Mouse (Mus musculus) heart, postnatal 0 days (tissue): Measurements from ENCODE around the gene Arg1. TPM values are rescaled to one million over a fixed set of nuclear protein-coding genes. Genes with fewer than 3 reads are reported as not detected.

Experiments
- ATAC-seq: fragments of 200-750 bp; cut with Nextera tagmentation; 2 replicates; pipeline ENCODE4 v1.8.0; 2017; ENCODE audit warnings: low read depth, moderate number of reproducible peaks, moderate library complexity; ENCODE audit not compliant: insufficient read depth
- DNase-seq: peaks from one replicate; pipeline ENCODE4 v3.0.0-alpha.2; 2016; ENCODE audit warnings: low spot score
- H3K27ac ChIP-seq: fragments of 300-500 bp; sonication (generic); 2 replicates; pipeline ENCODE4 v1.5.1; 2014; ENCODE audit warnings: low read depth, mild to moderate bottlenecking
- H3K27me3 ChIP-seq: fragments of 300-500 bp; sonication (generic); 2 replicates; pipeline ENCODE4 v1.6.1; 2014; ENCODE audit warnings: low read length, mixed read lengths; ENCODE audit not compliant: control insufficient read depth, insufficient read depth
- H3K36me3 ChIP-seq: fragments of 300-500 bp; sonication (generic); replicated peaks from 2 replicates; pipeline ENCODE4 v1.6.1; 2014; ENCODE audit warnings: low read length, mixed read lengths; ENCODE audit not compliant: control insufficient read depth, insufficient read depth
- H3K4me1 ChIP-seq: fragments of 300-500 bp; sonication (generic); 2 replicates; pipeline ENCODE4 v1.6.1; 2014; ENCODE audit warnings: antibody characterized with exemption; ENCODE audit not compliant: control insufficient read depth, insufficient read depth
- H3K4me2 ChIP-seq: fragments of 300-500 bp; sonication (generic); 2 replicates; pipeline ENCODE4 v1.6.1; 2014; ENCODE audit warnings: low read depth, mild to moderate bottlenecking, low read length, moderate library complexity
- H3K4me3 ChIP-seq: fragments of 300-500 bp; sonication (generic); 2 replicates; pipeline ENCODE4 v1.5.1; 2014; ENCODE audit warnings: low read depth, low read length
- H3K9ac ChIP-seq: fragments of 300-500 bp; sonication (generic); replicated peaks from 2 replicates; pipeline ENCODE4 v1.6.1; 2014; ENCODE audit warnings: low read depth, low read length, mixed read lengths
- H3K9me3 ChIP-seq: fragments of 300-500 bp; sonication (generic); replicated peaks from 2 replicates; pipeline ENCODE4 v1.6.1; 2016; ENCODE audit warnings: low read length; ENCODE audit not compliant: control insufficient read depth
- CTCF ChIP-seq: IDR thresholded peaks from 2 replicates; pipeline ENCODE4 v1.5.1; 2016; ENCODE audit warnings: antibody characterized with exemption, control low read depth, low read depth
- EP300 ChIP-seq: IDR thresholded peaks from 2 replicates; pipeline ENCODE4 v1.6.1; 2016; ENCODE audit warnings: antibody characterized with exemption, low read depth
- WGBS: fragments of 180-500 bp; shearing (Covaris S2); extraction: QIAGEN DNeasy Blood & Tissue Kit; methylation state at CpG from one replicate; pipeline ENCODE4 v1.1.7; 2014; 5-methylcytosine and 5-hydroxymethylcytosine counted together
- polyA plus RNA-seq: library from polyadenylated mRNA; unstranded; fragments of >200 nt; fragmentation: Nextera tagmentation; extraction: Ambion mirVana; gene quantifications from 2 replicates; pipeline ENCODE4 v1.2.1, GENCODE M21; 2015
- total RNA-seq: library from RNA; depleted of rRNA; stranded (reverse); fragments of >200 nt; gene quantifications from 2 replicates; pipeline ENCODE4 v1.2.3, GENCODE M21; 2014; ENCODE audit warnings: low replicate concordance

Gene Arg1
- total and polyA plus RNA-seq, 2 experiments from 2014 or later = 0.23 to 1.1 TPM

DNA sequence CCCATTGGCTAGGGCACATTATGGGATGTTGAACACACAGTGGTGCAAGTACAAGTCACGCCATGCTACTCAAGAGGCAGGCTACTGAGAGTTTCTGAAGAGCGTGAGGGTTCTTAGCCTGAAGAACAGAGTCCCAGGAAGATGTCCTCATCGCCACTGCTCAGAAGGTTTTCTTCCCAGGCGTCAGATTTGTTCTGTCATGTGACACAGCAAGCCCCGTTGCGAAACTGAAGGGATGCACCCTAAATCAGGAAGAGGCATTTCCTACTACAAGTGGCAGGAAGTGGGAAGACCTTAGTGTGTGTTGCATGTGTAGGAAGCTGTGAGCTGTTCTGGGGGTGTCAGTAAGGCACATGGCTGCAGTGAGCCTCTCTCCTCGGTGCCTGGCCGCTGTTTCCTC lies 16.1 kb downstream of the Arg1 start:
- Histone ChIP-seq H3K4me2 (no peak overlapping the region), H3K9ac (no peak overlapping the region), H3K27ac (no peak overlapping the region), H3K36me3 (peaks cover 90% of the 10 kb centered on the region), H3K9me3 (no peaks in the 10 kb centered on the region), H3K4me1 (no peaks in the 10 kb centered on the region), H3K4me3 (no peak overlapping the region), H3K27me3 (no peaks in the 10 kb centered on the region)
- WGBS = 81% methylated on average over 8 of the region's 8 CpGs
- no peak for TF ChIP-seq CTCF
- TF ChIP-seq EP300 = no peak
- ATAC-seq (no peak), DNase-seq (no peak)

DNA sequence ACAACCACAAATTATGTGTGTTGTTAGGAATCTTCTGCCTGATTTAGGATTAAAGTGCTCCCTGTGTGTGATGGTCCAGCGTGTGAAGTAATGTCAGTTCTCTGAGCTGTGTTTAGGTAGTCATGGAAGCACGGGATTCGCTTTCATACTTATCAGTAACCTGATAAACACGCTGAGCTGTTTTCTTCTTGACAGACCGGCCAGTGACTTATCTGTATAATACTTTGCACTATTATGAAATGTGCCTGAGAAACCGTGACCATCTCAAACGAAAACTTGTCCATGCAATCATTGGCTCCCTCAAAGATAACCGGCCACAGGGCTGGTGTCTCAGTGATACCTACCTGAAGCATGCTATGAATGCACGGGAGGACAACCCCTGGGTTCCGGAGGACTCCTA lies 21.7 kb downstream of the Arg1 start:
- Histone ChIP-seq H3K9ac (no peak overlapping the region), H3K27ac (no peak overlapping the region), H3K27me3 (no peaks in the 10 kb centered on the region), H3K4me1 (no peaks in the 10 kb centered on the region), H3K4me3 (no peak overlapping the region), H3K4me2 (no peak overlapping the region), H3K9me3 (no peaks in the 10 kb centered on the region), H3K36me3 (peaks cover 98% of the 10 kb centered on the region)
- TF ChIP-seq EP300 = no peak
- TF ChIP-seq CTCF = no peak
- DNase-seq (no peak), ATAC-seq (no peak)
- 66% methylated on average over 10 of the region's 10 CpGs for WGBS

DNA sequence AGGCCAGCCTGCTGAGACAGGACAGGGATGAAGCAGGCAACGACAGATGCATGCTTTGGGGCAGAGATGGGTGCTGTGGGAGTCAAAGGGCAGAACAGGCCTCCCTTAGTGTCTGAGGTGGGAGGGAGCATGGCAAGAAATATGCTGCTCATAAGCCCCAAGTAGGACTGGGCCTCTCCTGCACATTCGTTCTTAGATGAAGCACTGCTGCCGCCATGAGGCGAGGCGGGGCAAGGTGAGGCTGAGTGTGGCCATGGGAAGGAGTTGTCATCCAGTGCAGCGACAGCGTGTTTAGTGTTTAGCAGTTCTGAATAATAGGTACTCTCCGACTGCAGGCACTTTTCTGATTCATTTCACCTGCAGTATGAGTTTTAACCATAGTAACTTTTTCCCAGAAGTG lies 31.4 kb downstream of the Arg1 start:
- Histone ChIP-seq H3K4me1 (no peaks in the 10 kb centered on the region; the same call in 1 of the 2 replicates), H3K4me2 (no peak overlapping the region), H3K9ac (no peak overlapping the region), H3K27ac (no peak overlapping the region), H3K27me3 (no peaks in the 10 kb centered on the region), H3K36me3 (peaks cover 89% of the 10 kb centered on the region), H3K4me3 (no peak overlapping the region), H3K9me3 (no peaks in the 10 kb centered on the region)
- DNase-seq (no peak), ATAC-seq (no peak)
- TF ChIP-seq EP300 (no peak), CTCF (peak; percentile 21; the same call in 1 of the 2 replicates)
- 86% methylated on average over 8 of the region's 8 CpGs for WGBS

DNA sequence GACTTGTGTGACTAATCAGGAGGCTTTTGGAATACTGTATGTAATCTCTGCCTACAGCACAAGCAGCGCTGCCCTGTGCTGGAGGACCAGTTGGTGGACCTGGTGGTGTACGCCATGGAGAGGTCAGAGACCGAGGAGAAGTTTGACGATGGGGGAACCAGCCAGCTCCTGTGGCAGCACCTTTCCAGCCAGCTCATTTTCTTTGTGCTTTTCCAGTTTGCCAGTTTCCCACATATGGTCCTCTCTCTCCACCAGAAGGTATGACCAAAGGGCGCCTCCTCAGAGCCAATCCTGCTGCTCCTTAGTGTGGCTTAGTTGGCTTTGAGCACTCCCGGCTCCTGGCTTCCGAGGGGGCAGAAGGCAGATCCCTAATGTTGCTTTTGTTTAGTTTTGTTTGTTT lies 38.9 kb downstream of the Arg1 start:
- Histone ChIP-seq H3K36me3 (peaks cover 88% of the 10 kb centered on the region), H3K9me3 (no peaks in the 10 kb centered on the region), H3K27ac (no peak overlapping the region), H3K9ac (no peak overlapping the region), H3K27me3 (no peaks in the 10 kb centered on the region), H3K4me2 (no peak overlapping the region), H3K4me1 (no peaks in the 10 kb centered on the region; the same call in 1 of the 2 replicates), H3K4me3 (no peak overlapping the region)
- WGBS = 95% methylated on average over 7 of the region's 7 CpGs
- ATAC-seq (no peak), DNase-seq (no peak)
- no peak for TF ChIP-seq CTCF
- TF ChIP-seq EP300 = no peak

DNA sequence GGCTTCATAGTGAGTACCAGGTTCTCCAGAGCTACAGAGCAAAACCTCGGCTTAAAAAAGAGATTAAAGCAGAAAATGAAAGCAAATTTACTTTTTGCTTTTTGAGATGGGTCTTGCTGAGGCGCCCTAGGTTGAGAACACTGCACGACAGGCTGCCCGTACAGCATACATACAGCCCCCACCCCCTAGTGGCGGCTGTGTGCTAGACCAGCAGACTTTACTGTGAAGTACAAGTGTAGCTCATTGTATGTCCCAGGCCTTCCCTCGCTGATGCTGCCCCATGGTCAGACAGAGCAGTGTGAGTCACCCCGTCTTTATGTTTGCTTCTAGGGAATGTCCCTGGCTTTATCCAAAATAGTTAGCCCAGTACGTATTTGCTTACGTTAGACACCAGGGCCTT lies 41.3 kb downstream of the Arg1 start:
- DNase-seq = no peak

DNA sequence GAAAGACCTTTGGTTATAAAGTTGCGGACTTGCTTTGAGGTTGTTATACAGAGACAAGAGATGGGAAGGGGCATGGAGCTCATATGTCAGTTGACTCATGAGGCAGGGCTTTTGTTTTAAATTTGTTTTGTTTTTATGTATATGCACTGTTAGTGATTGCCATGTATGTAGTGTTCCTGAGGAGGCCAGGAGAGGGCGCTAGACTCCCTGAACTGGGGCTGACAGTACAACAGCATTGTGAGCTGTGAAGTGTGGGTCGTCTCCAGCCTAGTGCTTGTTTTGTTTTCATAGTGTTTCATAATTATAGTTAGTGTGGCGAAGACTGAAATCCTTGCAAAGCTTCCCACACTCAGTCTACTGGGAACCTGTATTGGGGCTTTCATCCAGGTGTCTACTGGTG lies 53.7 kb downstream of the Arg1 start:
- ATAC-seq = no peak
- Histone ChIP-seq H3K36me3 (peaks cover 62% of the 10 kb centered on the region), H3K4me3 (no peak overlapping the region), H3K27me3 (no peaks in the 10 kb centered on the region), H3K9ac (no peak overlapping the region), H3K9me3 (no peaks in the 10 kb centered on the region), H3K4me1 (no peaks in the 10 kb centered on the region), H3K4me2 (no peak overlapping the region), H3K27ac (no peak overlapping the region)
- no peak for DNase-seq
- WGBS = 73% methylated on average over 4 of the region's 4 CpGs
- no peak for TF ChIP-seq CTCF
- TF ChIP-seq EP300 = no peak

More for the DNA sequence above, 41.3 kb downstream of the Arg1 start:
- H3K27me3 ChIP-seq = no peaks in the 10 kb centered on the region
- H3K4me2 ChIP-seq = no peak overlapping the region
- peak; percentile 35 for TF ChIP-seq CTCF
- no peak for TF ChIP-seq EP300
- no peak overlapping the region for H3K9ac ChIP-seq
- H3K4me1 ChIP-seq = no peaks in the 10 kb centered on the region
- WGBS = 79% methylated on average over 9 of the region's 9 CpGs
- no peak for ATAC-seq
- no peaks in the 10 kb centered on the region for H3K9me3 ChIP-seq
- no peak overlapping the region for H3K4me3 ChIP-seq
- peaks cover 94% of the 10 kb centered on the region for H3K36me3 ChIP-seq
- H3K27ac ChIP-seq = no peak overlapping the region
